Mouse (Mus musculus) CH12.LX (cell line): Measurements from ENCODE around the gene Smg7.

Experiments
- CTCF ChIP-seq, 2 experiments: IDR thresholded peaks in 1 of 2; conservative IDR thresholded peaks in 1 of 2; 2 replicates each; pipeline ENCODE4 v1.5.1; 2011 to 2012; ENCODE audit warnings: low read depth in 2 of 2, low read length in 2 of 2, improper control_type of control experiment in 1 of 2, inconsistent platforms in 1 of 2, mild to moderate bottlenecking in 1 of 2, moderate library complexity in 1 of 2
- KAT2A ChIP-seq: IDR thresholded peaks from 2 replicates; pipeline ENCODE4 v1.6.1; 2012; ENCODE audit warnings: low read length, improper control_type of control experiment, inconsistent platforms; ENCODE audit not compliant: insufficient replicate concordance
- MYC ChIP-seq: IDR thresholded peaks from 2 replicates; pipeline ENCODE4 v1.6.1; 2011; ENCODE audit warnings: low read depth, mild to moderate bottlenecking, improper control_type of control experiment, low read length
- PAX5 ChIP-seq: IDR thresholded peaks from 2 replicates; pipeline ENCODE4 v1.6.1; 2012; ENCODE audit warnings: low read length, inconsistent platforms, mixed read lengths
- POLR2A ChIP-seq: IDR thresholded peaks from 2 replicates; pipeline ENCODE4 v1.6.1; 2011; ENCODE audit warnings: low read depth, mild to moderate bottlenecking, improper control_type of control experiment, low read length
- RCOR1 ChIP-seq: conservative IDR thresholded peaks from 2 replicates; pipeline ENCODE4 v1.6.1; 2012; ENCODE audit warnings: low read depth, mild to moderate bottlenecking, inconsistent platforms, low read length, improper control_type of control experiment
- TCF12 ChIP-seq: IDR thresholded peaks from 2 replicates; pipeline ENCODE4 v1.6.1; 2014; ENCODE audit warnings: low read depth, mild to moderate bottlenecking, inconsistent platforms, low read length, improper control_type of control experiment
- USF1 ChIP-seq: IDR thresholded peaks from 2 replicates; pipeline ENCODE4 v1.6.1; 2014; ENCODE audit warnings: low read depth, mild to moderate bottlenecking, inconsistent platforms, low read length, improper control_type of control experiment
- ZC3H11A ChIP-seq: IDR thresholded peaks from 2 replicates; pipeline ENCODE4 v1.6.1; 2012; ENCODE audit warnings: low read depth, mild to moderate bottlenecking, inconsistent platforms, low read length, improper control_type of control experiment
- ZNF384 ChIP-seq: IDR thresholded peaks from 2 replicates; pipeline ENCODE4 v1.6.1; 2012; ENCODE audit warnings: low read depth, low read length, improper control_type of control experiment, inconsistent platforms

DNA sequence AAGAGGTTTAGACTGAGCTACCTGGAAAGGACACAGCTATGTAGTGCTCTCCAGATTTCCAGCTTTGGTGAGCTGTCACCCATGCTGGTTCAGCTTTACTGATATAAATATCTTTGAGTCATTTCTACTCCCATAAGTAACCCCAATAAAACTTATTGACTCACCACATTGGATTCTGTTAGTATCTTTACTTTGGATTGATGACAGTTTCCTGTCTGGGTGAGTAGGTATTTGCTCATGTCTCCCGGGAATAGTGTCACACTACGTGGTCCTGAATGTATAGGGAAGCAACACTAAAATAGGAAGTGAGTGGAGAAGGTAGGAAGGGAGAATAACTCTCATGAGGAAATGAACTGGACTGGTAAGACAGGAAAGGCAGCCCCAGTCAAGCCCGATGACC is 19.3 kb upstream of the Smg7 start:
- no peak for TF ChIP-seq ZNF384
- TF ChIP-seq POLR2A: no peak
- TF ChIP-seq TCF12: no peak
- no peak for TF ChIP-seq PAX5
- no peak for TF ChIP-seq USF1
- TF ChIP-seq MYC: no peak
- TF ChIP-seq CTCF (conservative IDR thresholded peaks at IDR 0.05 in 1 of 2, IDR thresholded peaks at IDR 0.05 in 1 of 2; ENCODE audit: low read depth in 2 of 2, low read length in 2 of 2): no peak
- no peak for TF ChIP-seq RCOR1
- TF ChIP-seq ZC3H11A: no peak
- TF ChIP-seq KAT2A: no peak
